Mouse (Mus musculus): ENCODE results near the gene March2.
"Not testable (repeated sequence)": the region's sequence is repeated elsewhere in the genome, so short reads cannot be mapped to it uniquely, and the experiment has no call there.

Gene March2

GRCm38 (mm10) chr17:33718384-33718881 is at the start of gene March2:
Gene March2, minus strand, starts transcription at chr17:33718670.
- peak; percentile 96 for DNase-seq (ENCODE audit: low spot score in 2 of 2)

GRCm38 (mm10) chr17:33766389-33766788 is 47.9 kb upstream of the March2 start:
- no peak for DNase-seq (ENCODE audit: low spot score in 2 of 2)

- peak; percentile 99 to 100 for DNase-seq (ENCODE audit: low spot score in 2 of 2)
Measured at GRCm38 (mm10) chr17:33760255-33761165, 42.0 kb upstream of the March2 start, which contains the start of gene Rab11b. Gene Rab11b, minus strand, starts transcription at chr17:33760530.

GRCm38 (mm10) chr17:33759767-33760254 is 41.3 kb upstream of the March2 start:
- DNase-seq (ENCODE audit: low spot score in 2 of 2): peak; percentile 81 to 85

- DNase-seq (ENCODE audit: low spot score in 2 of 2): no peak
Measured at GRCm38 (mm10) chr17:33757231-33757630, 38.8 kb upstream of the March2 start.

GRCm38 (mm10) chr17:33756108-33756790 is 37.8 kb upstream of the March2 start:
- no peak for DNase-seq (ENCODE audit: low spot score in 2 of 2)

- no peak for DNase-seq (ENCODE audit: low spot score in 2 of 2)
Measured at GRCm38 (mm10) chr17:33755418-33756107, 37.1 kb upstream of the March2 start.

- no peak for DNase-seq (ENCODE audit: low spot score in 2 of 2)
Measured at GRCm38 (mm10) chr17:33754656-33755055, 36.2 kb upstream of the March2 start.

- no peak for DNase-seq (ENCODE audit: low spot score in 2 of 2)
Measured at GRCm38 (mm10) chr17:33752297-33752696, 33.8 kb upstream of the March2 start.

- no peak for DNase-seq (ENCODE audit: low spot score in 2 of 2)
Measured at GRCm38 (mm10) chr17:33751181-33751580, 32.7 kb upstream of the March2 start.

GRCm38 (mm10) chr17:33749451-33749850 is 31.0 kb upstream of the March2 start:
- DNase-seq (ENCODE audit: low spot score in 2 of 2): no peak

GRCm38 (mm10) chr17:33746011-33746410 is 27.5 kb upstream of the March2 start:
- no peak for DNase-seq (ENCODE audit: low spot score in 2 of 2)

- no peak for DNase-seq (ENCODE audit: low spot score in 2 of 2)
Measured at GRCm38 (mm10) chr17:33744686-33745384, 26.4 kb upstream of the March2 start.

GRCm38 (mm10) chr17:33742420-33742819 is 23.9 kb upstream of the March2 start:
- DNase-seq (ENCODE audit: low spot score in 2 of 2): no peak

GRCm38 (mm10) chr17:33733526-33733925 is 15.1 kb upstream of the March2 start:
- not testable (repeated sequence) for DNase-seq (ENCODE audit: low spot score in 2 of 2)

GRCm38 (mm10) chr17:33732556-33733083 is 14.2 kb upstream of the March2 start:
- DNase-seq (ENCODE audit: low spot score in 2 of 2): not testable (repeated sequence)

- no peak for DNase-seq (ENCODE audit: low spot score in 2 of 2)
Measured at GRCm38 (mm10) chr17:33729215-33729614, 10.7 kb upstream of the March2 start.

- DNase-seq (ENCODE audit: low spot score in 2 of 2): no peak
Measured at GRCm38 (mm10) chr17:33728396-33728795, 9.9 kb upstream of the March2 start.

- DNase-seq (ENCODE audit: low spot score in 2 of 2): no peak
Measured at GRCm38 (mm10) chr17:33719736-33720378, 1.4 kb upstream of the March2 start.
